Mouse (Mus musculus) kidney, adult 8-10 months (tissue): ENCODE results near the gene Ctnnbip1.
A peak's percentile ranks its signal among the peaks of the same experiment; 100 is the strongest.

Experiments
- DNase-seq, 2 experiments: peaks; one replicate each; pipeline ENCODE4 v3.0.0; 2022

The Ctnnbip1 gene

DNA sequence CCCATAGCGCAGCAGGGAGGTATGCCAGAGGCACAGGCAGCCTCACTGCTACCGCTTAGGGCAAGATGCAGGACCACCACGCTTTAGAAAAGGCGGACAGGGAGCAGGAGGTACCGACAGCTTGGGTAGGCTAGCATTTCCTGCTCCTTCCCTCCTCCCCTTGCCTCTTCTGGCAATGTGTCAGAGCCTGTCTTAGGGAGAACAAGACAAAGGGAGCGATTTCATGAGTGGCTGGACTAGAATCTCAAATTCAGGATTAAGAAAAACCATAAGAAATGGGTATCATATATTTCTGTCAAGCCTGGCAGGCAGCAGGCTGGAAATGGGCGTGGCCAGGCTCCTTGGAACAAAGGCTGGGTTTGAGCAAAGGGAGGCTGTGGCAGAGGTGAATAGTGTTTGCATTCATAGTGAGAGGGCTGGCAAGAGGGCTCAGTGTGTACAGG is 44.9 kb downstream of the Ctnnbip1 start:
- DNase-seq = no peak

DNA sequence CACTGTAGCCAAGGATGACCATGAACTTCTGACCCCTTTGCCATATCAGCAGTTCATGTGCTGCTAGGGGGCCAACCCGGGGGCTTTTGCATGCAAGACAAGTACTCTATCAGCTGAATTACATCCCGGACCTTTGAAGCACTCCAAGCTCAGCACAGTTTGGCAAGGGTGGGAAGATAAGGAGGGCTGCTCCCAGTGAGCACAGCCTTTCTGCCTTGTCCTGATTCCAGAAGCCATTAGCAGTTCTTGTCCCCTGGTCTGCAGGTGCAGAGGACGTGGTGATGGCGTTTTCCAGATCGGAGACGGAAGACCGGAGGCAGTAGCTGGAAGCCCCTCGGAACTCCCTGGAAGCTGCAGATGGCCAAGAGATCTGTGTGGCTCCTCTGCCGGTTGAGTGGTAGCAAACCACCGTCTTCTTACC is 45.9 kb downstream of the Ctnnbip1 start:
- no peak for DNase-seq

GRCm38 (mm10) chr4:149564452-149565407 is 46.7 kb downstream of the Ctnnbip1 start:
- peak; percentile 70 to 76 for DNase-seq

DNA sequence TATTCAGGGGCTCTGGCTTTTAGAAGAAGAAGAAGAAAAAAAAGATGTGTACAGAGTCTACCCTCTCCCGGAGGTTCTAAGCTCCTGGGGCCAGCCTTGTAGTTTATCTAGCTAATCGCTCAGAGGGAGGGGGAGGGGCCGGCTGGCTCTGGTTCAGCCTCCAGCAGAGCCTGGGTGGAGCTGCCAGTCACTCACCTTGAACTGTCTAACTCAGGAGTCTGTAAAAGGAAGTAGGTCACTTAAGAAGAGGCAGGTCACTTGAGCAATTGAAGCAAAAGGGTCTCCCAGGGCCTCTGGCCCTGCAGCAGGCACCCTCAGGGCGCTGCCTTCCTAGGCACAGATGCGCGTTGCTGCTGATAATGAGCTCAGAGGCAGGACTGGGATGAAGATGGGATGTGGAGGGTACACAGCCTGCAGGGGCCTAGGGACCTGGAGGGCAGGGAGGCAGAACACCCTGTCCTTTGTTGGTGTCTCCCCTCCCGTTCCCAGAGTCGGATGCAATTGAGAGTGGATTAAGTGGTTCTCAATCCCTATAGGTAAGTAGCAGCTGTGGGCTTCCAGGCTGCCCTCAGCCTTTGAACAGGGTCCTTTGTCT is 49.5 kb downstream of the Ctnnbip1 start:
- peak; percentile 67 to 73 for DNase-seq

DNA sequence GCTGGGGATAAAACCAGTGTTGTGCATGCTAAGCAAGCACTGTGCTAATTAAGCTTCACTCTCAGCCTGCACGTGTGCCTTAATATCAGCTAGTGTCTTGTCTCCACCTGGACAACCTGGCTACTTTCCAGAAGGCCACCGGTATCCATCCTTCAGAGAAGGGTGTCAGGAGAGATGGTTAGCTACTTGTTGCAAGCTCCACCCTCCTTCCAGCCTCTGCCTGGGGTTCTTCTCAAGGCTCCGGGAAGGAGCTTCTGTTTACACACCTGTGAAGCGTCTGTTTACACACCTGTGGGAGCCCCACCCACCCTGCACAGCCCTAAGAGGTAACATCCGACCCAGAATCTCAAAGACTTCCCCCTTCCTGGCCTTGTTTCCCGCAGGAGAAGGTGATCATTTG is 50.6 kb downstream of the Ctnnbip1 start:
- DNase-seq = no peak

GRCm38 (mm10) chr4:149569781-149570497 is 51.9 kb downstream of the Ctnnbip1 start:
- DNase-seq = no peak

GRCm38 (mm10) chr4:149570498-149570863 is 52.4 kb downstream of the Ctnnbip1 start:
- no peak for DNase-seq

- peak; percentile 18 to 28 for DNase-seq
Observed at GRCm38 (mm10) chr4:149571209-149571608, 53.2 kb downstream of the Ctnnbip1 start.

DNA sequence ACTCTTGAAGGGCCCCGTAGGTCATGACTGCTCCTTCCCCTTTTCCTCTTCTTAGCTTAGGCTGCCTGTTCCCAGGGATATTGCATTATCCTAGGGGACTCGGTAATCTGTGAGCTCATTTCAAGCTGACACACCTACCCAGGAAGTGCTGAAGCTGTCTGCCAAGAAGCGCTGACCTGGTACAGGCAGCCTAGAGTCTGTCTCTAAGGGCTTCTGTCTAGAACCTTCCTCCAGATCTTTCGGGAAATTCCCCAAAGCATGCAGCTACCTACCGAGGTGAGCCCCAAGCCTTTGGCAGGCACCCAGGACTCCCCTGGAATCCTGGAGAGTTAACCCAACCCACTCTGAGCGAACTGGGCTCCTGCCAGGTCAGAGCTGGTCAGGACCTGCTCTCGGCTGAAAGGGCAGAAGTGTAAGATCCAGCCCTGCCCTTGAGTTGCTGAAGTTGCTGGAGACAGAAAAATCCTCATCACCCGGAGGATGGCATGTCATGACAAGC is 53.7 kb downstream of the Ctnnbip1 start:
- DNase-seq = peak; percentile 91 to 92

GRCm38 (mm10) chr4:149572446-149572845 is 54.4 kb downstream of the Ctnnbip1 start:
- no peak for DNase-seq

DNA sequence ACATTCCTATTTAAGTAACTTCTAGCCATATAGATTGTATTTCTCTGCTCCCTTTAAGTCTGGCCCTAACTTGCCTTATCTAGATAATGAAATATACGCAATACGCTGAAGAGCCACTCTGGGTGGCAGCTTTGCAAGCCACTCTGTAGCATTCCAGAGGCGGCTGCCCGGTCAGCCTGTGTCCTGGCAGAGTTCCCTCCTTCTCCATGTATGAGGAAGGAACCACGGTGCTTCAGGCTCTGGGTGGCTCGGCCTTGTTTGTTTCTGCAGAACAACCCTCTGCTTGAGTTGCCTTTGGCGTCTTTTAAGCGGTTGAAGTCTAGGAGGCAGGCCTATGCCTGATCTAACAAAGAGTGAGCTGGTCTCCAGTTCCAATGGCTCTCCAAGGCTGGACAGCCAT is 54.8 kb downstream of the Ctnnbip1 start:
- DNase-seq = peak; percentile 36 to 38

- DNase-seq = peak; percentile 21 to 35
Observed at GRCm38 (mm10) chr4:149574391-149574821, 56.4 kb downstream of the Ctnnbip1 start.

DNA sequence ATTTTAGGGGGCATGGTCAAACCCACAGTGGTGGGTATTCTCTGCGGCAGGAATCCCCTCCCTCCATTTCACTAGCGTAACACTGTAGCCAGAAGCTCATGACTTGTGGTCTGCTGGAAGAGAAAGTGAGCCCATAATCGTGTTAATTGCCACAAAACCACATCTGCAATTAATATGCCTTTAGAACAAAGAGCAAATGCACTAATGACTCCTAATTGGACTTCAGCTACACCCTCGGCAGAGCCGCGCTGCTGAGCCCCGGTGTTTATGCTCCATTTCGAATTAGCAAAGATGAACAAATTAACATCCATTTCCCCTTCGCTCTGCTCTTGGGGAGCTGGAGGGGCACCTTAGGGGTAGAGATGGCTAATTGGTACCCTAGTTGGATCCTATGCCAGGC is 58.0 kb downstream of the Ctnnbip1 start:
- DNase-seq = no peak

DNA sequence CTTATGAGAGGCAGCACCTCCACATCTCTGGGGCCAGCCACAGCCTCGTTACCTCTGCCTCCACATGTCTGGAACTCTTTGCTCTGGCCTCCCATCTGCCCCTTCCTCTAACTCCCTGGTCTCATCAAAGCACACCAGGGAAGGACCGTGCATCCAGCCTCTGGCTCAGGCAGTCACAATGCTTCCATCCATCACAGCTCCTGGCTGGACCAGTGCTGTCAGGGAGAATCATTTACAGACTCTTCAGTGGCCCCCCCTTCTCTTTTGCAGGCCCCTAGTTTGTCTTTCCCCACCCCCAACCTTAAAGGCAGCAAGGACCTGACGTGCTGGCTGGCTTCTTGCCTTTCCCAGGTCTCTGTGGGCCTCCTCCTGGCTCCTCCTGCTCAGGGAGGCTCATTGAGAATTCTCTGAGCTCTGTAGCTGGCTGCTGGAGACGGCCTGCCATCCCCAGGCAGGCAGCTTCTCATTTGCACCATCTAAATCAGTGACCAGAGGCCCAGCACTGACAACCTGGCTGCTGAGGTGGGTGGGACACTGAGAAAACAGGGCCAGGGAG is 59.0 kb downstream of the Ctnnbip1 start:
- DNase-seq = no peak

DNA sequence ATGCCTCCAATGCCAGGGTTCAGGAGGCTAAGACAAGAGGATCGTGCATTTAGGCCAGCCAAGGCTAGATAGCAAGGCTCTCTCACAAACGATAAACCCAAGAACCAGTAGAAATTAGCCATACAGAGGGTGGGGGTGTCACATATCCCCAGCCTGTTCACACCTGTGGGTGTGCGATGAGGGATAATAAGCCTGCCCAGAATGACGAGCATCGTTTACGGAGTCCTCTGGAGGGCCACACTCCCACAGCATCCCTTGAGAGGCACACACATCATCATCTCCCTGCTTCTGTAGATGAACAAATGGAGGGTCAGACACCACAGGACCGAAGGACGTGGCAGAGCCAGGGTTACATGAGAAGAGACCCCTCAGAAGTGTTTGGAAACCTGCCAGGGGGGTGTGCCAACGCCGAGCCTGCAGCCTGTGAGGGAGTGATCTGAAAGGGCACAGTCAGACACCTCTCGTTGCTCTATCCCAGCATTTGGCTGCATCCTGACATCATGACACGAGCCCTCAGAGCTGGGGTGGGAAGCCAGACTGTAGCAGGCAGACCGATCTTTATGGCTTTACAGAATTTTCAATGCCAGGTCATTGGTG is 60.1 kb downstream of the Ctnnbip1 start:
- no peak for DNase-seq

- DNase-seq = no peak
Observed at GRCm38 (mm10) chr4:149578831-149579230, 60.8 kb downstream of the Ctnnbip1 start.

DNA sequence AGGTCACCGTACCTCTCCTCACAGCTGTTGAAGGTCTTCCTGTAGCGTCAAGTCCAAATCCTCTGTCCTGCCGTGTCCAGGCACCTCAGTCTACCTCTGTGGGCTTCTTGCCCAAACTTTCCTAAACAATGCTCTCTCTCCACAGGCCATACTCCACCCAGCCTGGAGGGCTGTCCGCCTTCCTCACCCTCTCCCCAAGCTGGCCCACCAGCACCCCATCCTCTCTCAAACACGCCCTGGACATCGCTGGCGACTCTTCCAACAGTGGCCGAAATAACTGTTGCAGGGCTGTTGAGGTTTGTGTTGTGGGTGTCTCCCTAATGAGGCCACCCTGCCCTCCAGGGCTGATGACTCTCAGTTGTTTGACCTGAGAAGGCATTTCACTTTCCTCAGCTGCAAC is 67.2 kb downstream of the Ctnnbip1 start:
- DNase-seq = no peak

- DNase-seq = peak; percentile 22 to 37
Observed at GRCm38 (mm10) chr4:149586044-149586782, 68.2 kb downstream of the Ctnnbip1 start, which contains the start of gene Clstn1. TSS of gene Clstn1 (plus strand) at chr4:149586468.

GRCm38 (mm10) chr4:149586783-149587595 is 69.0 kb downstream of the Ctnnbip1 start:
- DNase-seq = no peak

GRCm38 (mm10) chr4:149587596-149588168 is 69.6 kb downstream of the Ctnnbip1 start:
- no peak for DNase-seq
